Mouse (Mus musculus) adrenal gland, postnatal 36 days (tissue): Measurements from ENCODE around the gene Oprl1. TPM values are rescaled to one million over a fixed set of nuclear protein-coding genes. Genes with fewer than 3 reads are reported as not detected.

ENCODE experiments used
- DNase-seq, 2 experiments: peaks; one replicate each; pipeline ENCODE4 v3.0.0; 2021; ENCODE audit warnings: mixed read lengths in 1 of 2
- total RNA-seq, 2 experiments: library from RNA; stranded (reverse); gene quantifications; 2 replicates each; pipeline ENCODE4 v1.2.3; 2021

The Oprl1 gene
- total RNA-seq, 2 experiments from 2014 or later = 0.63 to 1.3 TPM

- no peak for DNase-seq
Measured at GRCm38 (mm10) chr2:181765251-181765650, 50.4 kb downstream of the Oprl1 start.

DNA sequence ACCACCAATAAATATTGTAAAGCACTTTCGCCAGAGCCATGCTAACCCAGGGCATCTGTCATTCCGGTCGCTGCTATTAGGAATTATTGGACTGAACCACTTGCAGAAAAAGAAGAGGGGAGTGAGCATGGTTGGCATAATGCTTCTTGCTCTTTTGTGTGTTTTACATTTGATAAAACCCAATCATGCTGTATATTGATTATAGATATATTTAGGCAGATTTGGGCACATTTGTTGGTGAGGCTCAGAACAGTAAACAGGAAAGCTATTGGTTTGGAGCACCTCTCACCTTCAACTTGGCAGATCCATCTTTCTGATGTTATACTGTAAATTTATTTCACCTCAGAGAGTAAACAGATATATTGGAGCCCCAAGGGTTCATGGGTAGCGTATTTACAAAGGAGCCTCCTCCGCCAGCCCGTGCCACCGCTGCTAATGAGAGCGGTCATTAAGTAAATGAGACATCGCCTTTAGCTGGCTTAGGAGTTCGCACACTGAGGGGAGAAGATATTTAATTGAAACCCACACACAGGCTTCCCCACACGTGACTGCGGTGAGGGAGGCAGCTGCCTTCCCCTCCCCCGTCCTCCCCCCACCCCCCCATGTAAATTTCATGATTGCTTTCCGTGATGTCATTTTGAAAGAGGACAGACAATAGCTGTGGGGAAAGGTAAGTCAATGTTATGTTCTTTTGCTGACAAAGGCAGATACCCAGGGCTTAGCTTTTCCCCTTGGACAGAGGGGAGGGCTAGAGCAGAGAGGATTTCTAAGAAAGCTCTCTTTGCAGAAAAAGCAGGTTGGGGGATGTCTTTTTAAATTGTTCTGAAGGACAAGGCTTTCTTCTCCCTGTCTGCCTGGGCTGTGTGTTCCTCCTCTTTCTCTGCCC is 52.1 kb downstream of the Oprl1 start:
- no peak for DNase-seq

DNA sequence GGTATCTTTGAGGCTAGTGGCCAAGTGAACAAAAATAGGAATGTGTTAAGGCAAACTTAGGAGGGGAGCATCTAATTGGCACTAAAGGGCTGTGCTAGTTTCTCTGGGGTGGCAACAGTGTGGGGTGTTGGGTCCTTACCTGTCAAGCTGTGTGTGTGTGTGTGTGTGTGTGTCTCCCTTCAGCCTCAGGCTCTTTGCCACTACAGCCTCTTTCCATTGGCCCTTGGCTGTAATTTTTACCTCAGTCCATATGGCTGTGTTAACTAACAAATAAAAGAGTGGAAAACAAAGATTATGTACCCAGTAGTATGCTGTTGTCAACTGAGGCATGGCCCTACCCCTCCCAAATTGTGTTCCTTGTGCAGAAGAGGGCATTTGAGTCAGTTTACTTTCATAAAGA is 53.6 kb downstream of the Oprl1 start:
- DNase-seq = no peak

GRCm38 (mm10) chr2:181769397-181769796 is 54.6 kb downstream of the Oprl1 start:
- no peak for DNase-seq

Other genes with a start within 250 kb of the Oprl1 start
- gene Abhd16b, start 221.8 kb upstream of the Oprl1 start, total RNA-seq = not detected
- 100 to 1,000 TPM; 104 to 114 TPM for gene Tpd52l2, start 217.9 kb upstream of the Oprl1 start, total RNA-seq
- gene Dnajc5, start 194.5 kb upstream of the Oprl1 start, total RNA-seq = 10 to 100 TPM; 92.9 to 93.7 TPM
- gene Uckl1, start 130.1 kb upstream of the Oprl1 start, total RNA-seq = 10 to 100 TPM; 77.0 to 79.8 TPM
- 10 to 100 TPM; 61.8 to 66.9 TPM for gene Prpf6, start 123.1 kb upstream of the Oprl1 start, total RNA-seq
- 10 to 100 TPM; 43.1 to 61.3 TPM for gene Zfp512b, start 122.2 kb upstream of the Oprl1 start, total RNA-seq
- gene Samd10, start 115.8 kb upstream of the Oprl1 start, total RNA-seq = 10 to 100 TPM; 13.8 to 14.7 TPM
- gene Gm29797, start 58.0 kb upstream of the Oprl1 start, total RNA-seq = under 1 TPM in 1 of 2 experiments, not detected in 1; 0.43 TPM
- 10 to 100 TPM; 21.9 to 34.6 TPM for gene Sox18, start 43.4 kb upstream of the Oprl1 start, total RNA-seq
- 1 to 10 TPM; 5.8 to 7.0 TPM for gene Tcea2, start 34.7 kb upstream of the Oprl1 start, total RNA-seq
- 10 to 100 TPM; 24.7 to 25.6 TPM for gene Rgs19, start 21.0 kb upstream of the Oprl1 start, total RNA-seq
- not detected for gene Lkaaear1, start 16.6 kb upstream of the Oprl1 start, total RNA-seq
- 1 to 10 TPM; 2.7 to 3.7 TPM for gene Myt1, start 48.3 kb downstream of the Oprl1 start, total RNA-seq
- gene Pcmtd2, start 122.8 kb downstream of the Oprl1 start, total RNA-seq = 10 to 100 TPM; 50.4 to 70.0 TPM
- gene Polr3k, start 149.3 kb downstream of the Oprl1 start, total RNA-seq = 10 to 100 TPM; 16.6 to 19.2 TPM